Mouse (Mus musculus): ENCODE results near the gene Otog. TPM values are rescaled to one million over a fixed set of nuclear protein-coding genes. Genes with fewer than 3 reads are reported as not detected.

Otog gene
- polyA plus RNA-seq, 1 experiment from 2014 or later, result 0.68 TPM

GRCm38 (mm10) chr7:46283681-46284080 is 42.9 kb downstream of the Otog start:
- no peak for ATAC-seq (ENCODE audit: insufficient number of reproducible peaks, insufficient read depth, low FRiP score, low TSS enrichment)
- WGBS, result 82% methylated on average over 10 of the region's 10 CpGs

GRCm38 (mm10) chr7:46285161-46285839 is 44.5 kb downstream of the Otog start:
- no peaks in the 10 kb centered on the region for H3K9me3 ChIP-seq
- H3K36me3 ChIP-seq, result no peaks in the 10 kb centered on the region
- ATAC-seq (ENCODE audit: insufficient number of reproducible peaks, insufficient read depth, low FRiP score, low TSS enrichment), result no peak
- H3K4me3 ChIP-seq, result no peak overlapping the region
- no peak overlapping the region for H3K9ac ChIP-seq
- no peaks in the 10 kb centered on the region for H3K4me1 ChIP-seq
- no peaks in the 10 kb centered on the region for H3K27me3 ChIP-seq
- WGBS, result 81% methylated on average over 12 of the region's 12 CpGs
- H3K4me2 ChIP-seq (replicated peaks), result no peak overlapping the region
- no peak overlapping the region for H3K27ac ChIP-seq

More at GRCm38 (mm10) chr7:46283681-46284080, 42.9 kb downstream of the Otog start:
- Histone ChIP-seq H3K4me2 (replicated peaks) (no peak overlapping the region), H3K36me3 (no peaks in the 10 kb centered on the region), H3K9me3 (no peaks in the 10 kb centered on the region), H3K4me3 (no peak overlapping the region), H3K4me1 (no peaks in the 10 kb centered on the region), H3K9ac (no peak overlapping the region), H3K27ac (no peak overlapping the region), H3K27me3 (no peaks in the 10 kb centered on the region)

DNA sequence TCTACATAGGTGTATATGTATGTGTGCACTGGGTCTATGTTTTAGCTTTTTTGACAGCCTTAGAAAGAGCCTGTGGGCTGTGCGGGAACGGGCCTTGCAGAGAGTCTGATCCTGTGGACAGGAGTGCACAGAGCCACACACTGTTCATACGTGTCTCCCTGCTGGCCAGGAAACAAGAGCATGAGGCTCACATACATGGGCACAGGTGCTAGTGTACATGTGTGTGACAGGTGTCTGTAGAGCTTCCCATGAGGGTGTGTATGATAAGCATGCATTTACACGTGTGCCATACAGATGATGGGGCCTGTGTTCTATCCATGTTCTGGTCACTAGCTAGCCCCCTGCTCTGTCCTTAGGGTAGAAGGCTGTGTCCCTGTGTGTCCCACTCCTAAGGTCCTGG is 45.6 kb downstream of the Otog start:
- no peak overlapping the region for H3K9ac ChIP-seq
- 87% methylated on average over 4 of the region's 4 CpGs for WGBS
- H3K27ac ChIP-seq, result no peak overlapping the region
- no peak overlapping the region for H3K4me2 ChIP-seq (replicated peaks)
- no peaks in the 10 kb centered on the region for H3K27me3 ChIP-seq
- no peaks in the 10 kb centered on the region for H3K4me1 ChIP-seq
- H3K4me3 ChIP-seq, result no peak overlapping the region
- ATAC-seq (ENCODE audit: insufficient number of reproducible peaks, insufficient read depth, low FRiP score, low TSS enrichment), result no peak
- no peaks in the 10 kb centered on the region for H3K9me3 ChIP-seq
- H3K36me3 ChIP-seq, result no peaks in the 10 kb centered on the region

DNA sequence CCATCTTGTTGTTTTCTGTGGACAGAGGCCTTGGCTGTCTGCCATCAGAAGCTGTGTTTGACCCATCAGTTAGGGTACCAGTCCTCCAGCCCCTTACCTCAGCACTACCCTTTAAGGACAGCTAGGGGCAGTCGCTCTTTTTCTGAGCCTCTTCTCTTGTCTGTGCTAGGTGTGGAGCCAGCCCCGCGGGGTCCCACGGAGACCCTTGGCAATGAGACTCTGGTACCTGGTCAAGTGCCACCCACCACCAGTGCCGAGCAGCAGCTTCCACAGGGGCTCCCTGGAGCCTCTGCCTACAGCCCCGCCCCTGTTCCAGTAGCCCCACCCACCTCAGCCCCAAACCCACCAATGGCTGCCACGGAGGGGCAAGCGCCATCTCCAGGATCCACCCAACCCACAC is 46.3 kb downstream of the Otog start:
- no peak for ATAC-seq (ENCODE audit: insufficient number of reproducible peaks, insufficient read depth, low FRiP score, low TSS enrichment)

DNA sequence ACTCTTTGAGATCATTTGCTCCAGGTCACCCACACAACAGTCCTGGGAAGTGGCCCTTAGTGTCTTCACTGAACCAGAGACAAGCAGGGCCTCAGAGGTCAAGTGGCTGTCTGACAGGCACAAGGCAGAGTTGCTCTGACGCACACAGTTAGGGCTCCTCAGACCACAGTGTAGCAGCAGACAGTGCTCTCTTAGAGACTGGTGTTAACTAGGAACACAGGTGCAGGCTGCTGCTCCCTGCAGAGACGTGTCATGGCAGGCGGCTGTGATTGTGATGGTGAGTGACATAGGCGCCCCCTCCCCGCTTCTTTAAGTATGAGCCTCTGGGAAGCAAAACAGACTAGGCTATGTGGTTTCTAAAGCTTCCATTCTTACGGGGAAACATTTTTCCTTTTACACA is 55.5 kb downstream of the Otog start:
- Histone ChIP-seq H3K9ac (no peak overlapping the region), H3K4me3 (no peak overlapping the region), H3K27ac (no peak overlapping the region), H3K4me1 (no peaks in the 10 kb centered on the region), H3K27me3 (no peaks in the 10 kb centered on the region), H3K36me3 (no peaks in the 10 kb centered on the region), H3K4me2 (replicated peaks) (no peak overlapping the region), H3K9me3 (no peaks in the 10 kb centered on the region)
- 31% methylated on average over 6 of the region's 6 CpGs for WGBS
- ATAC-seq (ENCODE audit: insufficient number of reproducible peaks, insufficient read depth, low FRiP score, low TSS enrichment), result peak; percentile 64; the same call in 1 of the 2 replicates

More for the DNA sequence above, 46.3 kb downstream of the Otog start:
- no peak overlapping the region for H3K4me3 ChIP-seq
- no peaks in the 10 kb centered on the region for H3K4me1 ChIP-seq
- WGBS, result 28% methylated on average over 8 of the region's 8 CpGs
- H3K36me3 ChIP-seq, result no peaks in the 10 kb centered on the region
- no peak overlapping the region for H3K27ac ChIP-seq
- no peaks in the 10 kb centered on the region for H3K27me3 ChIP-seq
- H3K4me2 ChIP-seq (replicated peaks), result no peak overlapping the region
- no peak overlapping the region for H3K9ac ChIP-seq
- no peaks in the 10 kb centered on the region for H3K9me3 ChIP-seq

DNA sequence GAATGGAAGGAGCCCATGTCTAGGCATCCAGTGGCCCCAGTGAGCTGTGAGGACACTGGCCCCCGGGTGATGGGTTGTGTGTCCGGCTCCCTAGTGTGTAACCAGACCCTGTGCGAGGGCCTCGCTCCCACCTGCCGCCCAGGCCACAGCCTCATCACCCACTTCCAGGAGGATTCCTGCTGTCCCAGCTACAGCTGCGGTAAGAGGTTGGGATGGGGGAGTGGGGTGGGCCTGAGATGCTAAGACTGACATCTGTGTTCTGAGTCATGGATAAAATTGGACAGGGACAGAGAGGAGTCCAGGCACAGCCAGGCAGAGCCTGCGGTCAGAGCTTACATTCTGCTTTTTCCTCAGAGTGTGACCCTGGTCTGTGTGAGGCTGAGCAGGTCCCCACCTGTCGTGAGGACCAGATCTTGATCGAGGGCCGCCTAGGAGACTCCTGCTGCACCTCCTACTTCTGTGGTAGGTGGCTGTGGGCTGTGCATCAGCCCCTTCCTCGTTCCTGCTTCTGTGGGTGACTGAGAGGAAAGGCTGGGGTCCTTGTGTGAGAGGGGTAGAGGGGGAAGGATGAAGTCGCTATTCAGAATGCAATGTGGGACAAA is 60.3 kb downstream of the Otog start:
- 77% methylated on average over 12 of the region's 12 CpGs for WGBS
- H3K4me3 ChIP-seq, result no peak overlapping the region
- ATAC-seq (ENCODE audit: insufficient number of reproducible peaks, insufficient read depth, low FRiP score, low TSS enrichment), result no peak
- no peaks in the 10 kb centered on the region for H3K36me3 ChIP-seq
- H3K4me1 ChIP-seq, result no peaks in the 10 kb centered on the region
- no peaks in the 10 kb centered on the region; the same call in 1 of the 2 replicates for H3K27me3 ChIP-seq
- no peaks in the 10 kb centered on the region for H3K9me3 ChIP-seq
- H3K9ac ChIP-seq, result no peak overlapping the region
- H3K4me2 ChIP-seq (replicated peaks), result no peak overlapping the region
- H3K27ac ChIP-seq, result no peak overlapping the region

- ATAC-seq (ENCODE audit: insufficient number of reproducible peaks, insufficient read depth, low FRiP score, low TSS enrichment), result no peak
- 22% methylated on average over 6 of the region's 6 CpGs for WGBS
- H3K9me3 ChIP-seq, result no peaks in the 10 kb centered on the region
These were observed 72.7 kb downstream of the Otog start for GRCm38 (mm10) chr7:46313486-46313885.

GRCm38 (mm10) chr7:46314220-46315009 is 73.6 kb downstream of the Otog start:
- 29% methylated on average over 3 of the region's 6 CpGs for WGBS
- Histone ChIP-seq H3K9me3 (no peaks in the 10 kb centered on the region), H3K4me2 (replicated peaks) (no peak overlapping the region), H3K36me3 (no peaks in the 10 kb centered on the region), H3K9ac (no peak overlapping the region), H3K27me3 (no peaks in the 10 kb centered on the region), H3K27ac (no peak overlapping the region), H3K4me1 (peaks cover 20% of the 10 kb centered on the region), H3K4me3 (no peak overlapping the region)
- no peak; the same call in 1 of the 2 replicates for ATAC-seq (ENCODE audit: insufficient number of reproducible peaks, insufficient read depth, low FRiP score, low TSS enrichment)

More at GRCm38 (mm10) chr7:46313486-46313885, 72.7 kb downstream of the Otog start:
- Histone ChIP-seq H3K36me3 (no peaks in the 10 kb centered on the region), H3K4me1 (peaks cover 20% of the 10 kb centered on the region), H3K4me3 (no peak overlapping the region), H3K27me3 (no peaks in the 10 kb centered on the region), H3K4me2 (replicated peaks) (no peak overlapping the region), H3K9ac (no peak overlapping the region), H3K27ac (no peak overlapping the region)

GRCm38 (mm10) chr7:46315692-46316091 is 74.9 kb downstream of the Otog start:
- no peak overlapping the region for H3K9ac ChIP-seq
- WGBS, result 79% methylated on average over 4 of the region's 4 CpGs
- H3K4me2 ChIP-seq (replicated peaks), result no peak overlapping the region
- peaks cover 20% of the 10 kb centered on the region for H3K4me1 ChIP-seq
- no peaks in the 10 kb centered on the region for H3K27me3 ChIP-seq
- H3K4me3 ChIP-seq, result no peak overlapping the region
- no peak for ATAC-seq (ENCODE audit: insufficient number of reproducible peaks, insufficient read depth, low FRiP score, low TSS enrichment)
- no peaks in the 10 kb centered on the region for H3K36me3 ChIP-seq
- no peak overlapping the region for H3K27ac ChIP-seq
- no peaks in the 10 kb centered on the region for H3K9me3 ChIP-seq

DNA sequence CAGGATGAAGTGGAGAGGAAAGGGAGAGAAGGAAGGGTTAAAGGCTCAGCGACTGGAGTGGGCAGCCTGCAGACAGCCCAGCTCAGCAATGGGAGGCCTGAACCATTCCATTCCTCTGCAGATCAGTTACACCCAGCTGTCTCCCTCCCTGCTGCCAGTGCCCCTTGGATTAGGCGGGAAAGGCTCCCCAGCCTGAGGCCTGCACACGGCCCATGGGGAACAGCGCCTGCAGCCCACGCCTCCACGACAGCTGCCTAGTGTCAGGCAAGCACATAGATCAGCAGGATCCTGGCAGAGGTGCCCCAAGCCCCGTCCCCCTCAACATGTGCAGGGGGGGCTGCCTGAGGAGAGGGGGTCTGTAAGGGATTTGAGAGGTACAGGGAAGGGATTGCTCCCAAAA is 76.2 kb downstream of the Otog start:
- no peaks in the 10 kb centered on the region for H3K27me3 ChIP-seq
- WGBS, result 9% methylated on average over 7 of the region's 7 CpGs
- no peaks in the 10 kb centered on the region for H3K36me3 ChIP-seq
- peak; percentile 74 for ATAC-seq (ENCODE audit: insufficient number of reproducible peaks, insufficient read depth, low FRiP score, low TSS enrichment)
- no peak overlapping the region for H3K4me2 ChIP-seq (replicated peaks)
- H3K4me3 ChIP-seq, result no peak overlapping the region
- peaks cover 20% of the 10 kb centered on the region for H3K4me1 ChIP-seq
- no peak overlapping the region for H3K27ac ChIP-seq
- no peaks in the 10 kb centered on the region for H3K9me3 ChIP-seq
- no peak overlapping the region for H3K9ac ChIP-seq

DNA sequence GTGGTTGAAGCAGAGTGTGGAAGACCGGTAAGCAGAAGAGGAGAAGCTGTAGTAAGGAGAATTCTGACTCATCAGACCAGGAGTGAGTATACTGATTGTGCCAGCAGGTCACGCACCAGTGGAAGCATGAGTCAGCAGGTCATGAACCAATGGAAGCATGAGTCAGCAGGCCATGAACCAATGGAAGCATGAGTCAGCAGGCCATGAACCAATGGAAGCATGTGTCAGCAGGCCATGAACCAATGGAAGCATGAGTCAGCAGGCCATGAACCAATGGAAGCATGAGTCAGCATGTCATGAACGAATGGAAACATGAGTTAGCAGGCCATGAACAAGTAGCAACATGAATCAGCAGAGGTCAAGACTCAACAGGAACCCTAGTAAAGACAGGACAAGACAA is 80.5 kb downstream of the Otog start:
- Histone ChIP-seq H3K9ac (no peak overlapping the region), H3K9me3 (no peaks in the 10 kb centered on the region), H3K27ac (no peak overlapping the region), H3K4me1 (peaks cover 8% of the 10 kb centered on the region; the same call in 1 of the 2 replicates), H3K27me3 (no peaks in the 10 kb centered on the region), H3K4me3 (no peak overlapping the region), H3K36me3 (no peaks in the 10 kb centered on the region), H3K4me2 (replicated peaks) (no peak overlapping the region)
- 86% methylated on average over 3 of the region's 3 CpGs for WGBS
- ATAC-seq (ENCODE audit: insufficient number of reproducible peaks, insufficient read depth, low FRiP score, low TSS enrichment), result no peak

DNA sequence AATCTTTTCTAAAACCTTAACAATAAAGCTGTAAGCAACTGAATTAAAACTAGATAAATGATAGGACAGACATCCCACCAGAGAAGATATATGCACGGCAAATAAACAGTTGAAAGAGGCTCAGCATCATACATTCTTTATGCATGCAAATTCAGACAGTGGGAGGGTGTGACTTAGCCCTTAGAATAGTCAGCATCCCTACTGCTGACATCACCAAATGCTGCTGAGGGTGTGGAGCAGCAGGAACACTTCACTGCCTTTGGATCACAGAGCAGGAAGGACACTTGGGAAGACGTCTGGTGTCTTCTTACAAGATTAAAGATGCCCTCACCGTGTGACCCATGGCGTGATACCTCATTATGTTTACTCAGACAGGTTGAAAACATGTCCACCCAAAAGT is 87.1 kb downstream of the Otog start:
- no peak overlapping the region for H3K9ac ChIP-seq
- no peak for ATAC-seq (ENCODE audit: insufficient number of reproducible peaks, insufficient read depth, low FRiP score, low TSS enrichment)
- no peak overlapping the region for H3K27ac ChIP-seq
- WGBS, result 59% methylated on average over 4 of the region's 4 CpGs
- H3K4me2 ChIP-seq (replicated peaks), result no peak overlapping the region
- no peaks in the 10 kb centered on the region for H3K36me3 ChIP-seq
- no peak overlapping the region for H3K4me3 ChIP-seq
- H3K27me3 ChIP-seq, result no peaks in the 10 kb centered on the region
- no peaks in the 10 kb centered on the region for H3K9me3 ChIP-seq
- no peaks in the 10 kb centered on the region for H3K4me1 ChIP-seq

Data from embryonic facial prominence, embryonic 12.5 days (tissue).